ENCODE assay signal across 16 mouse cellular contexts in the genomic region with DNA sequence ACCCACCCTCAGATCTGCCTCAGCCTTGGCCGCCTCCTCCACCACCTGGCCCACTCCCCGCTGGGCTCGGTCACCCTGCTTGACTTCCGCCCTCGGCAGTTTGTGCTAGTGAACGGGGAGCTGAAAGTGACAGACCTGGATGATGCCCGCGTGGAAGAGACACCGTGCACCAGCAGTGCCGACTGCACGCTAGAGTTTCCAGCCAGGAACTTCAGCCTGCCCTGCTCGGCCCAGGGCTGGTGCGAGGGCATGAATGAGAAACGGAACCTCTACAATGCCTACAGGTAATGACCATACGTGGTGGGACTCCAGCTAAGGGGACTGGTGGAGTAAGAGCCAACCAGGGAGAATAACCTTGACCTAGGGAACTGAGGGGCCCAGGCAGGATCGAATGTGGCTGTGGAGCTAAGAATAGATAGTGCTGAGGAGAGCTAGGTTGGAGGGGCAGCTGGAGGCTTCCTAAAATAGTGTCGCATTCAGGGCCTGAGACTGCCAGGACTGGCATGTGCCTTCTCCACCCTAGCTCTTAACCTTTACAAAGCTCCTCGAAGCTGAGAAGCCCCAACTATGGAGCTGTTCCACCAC. TPM values are rescaled to one million over a fixed set of nuclear protein-coding genes. Genes with fewer than 3 reads are reported as not detected.
DNase-seq lines count a peak whose midpoint lies in the region; ATAC-seq lines count a peak whose summit lies in the region.
"Had no signal": no experiment of that assay in that cellular context is flagged by ENCODE, and none has a peak within 500 bp of the region (broad histone marks: within the 10 kb centered on the region; RNA-seq: fewer than 3 reads in every experiment).

No protein-coding gene starts in this region.

- peak overlapping the region; percentile 99 for H3K9ac ChIP-seq in heart, embryonic 14.5 days (ENCODE audit: low read length)
- no peak overlapping the region for H3K9ac ChIP-seq in limb, embryonic 11.5 days (ENCODE audit: low read length)
- H3K9ac ChIP-seq: forebrain, embryonic 15.5 days; midbrain, embryonic 13.5 days; neural tube, embryonic 13.5 days had no signal

- H3K4me3 ChIP-seq in heart, embryonic 14.5 days (ENCODE audit: control insufficient read depth in 1 of 2, insufficient read depth in 1 of 2, low read depth in 1 of 2, low read length in 2 of 2), result peak overlapping the region; percentile 10 to 21
- H3K4me3 ChIP-seq in limb, embryonic 11.5 days (ENCODE audit: low read depth, low read length), result no peak overlapping the region
- H3K4me3 ChIP-seq: forebrain, embryonic 15.5 days; midbrain, embryonic 13.5 days; neural tube, embryonic 13.5 days had no signal

- 45% methylated on average over 18 of the region's 18 CpGs for WGBS in heart, embryonic 14.5 days
- 73% methylated on average over 18 of the region's 18 CpGs for WGBS in limb, embryonic 11.5 days

- H3K36me3 ChIP-seq in heart, embryonic 14.5 days (ENCODE audit: control insufficient read depth, insufficient read depth, low read length), result peaks cover 66% of the 10 kb centered on the region
- H3K36me3 ChIP-seq in limb, embryonic 11.5 days (ENCODE audit: control insufficient read depth, insufficient read depth, low read length), result peaks cover 3% of the 10 kb centered on the region; the same call in 1 of the 2 replicates

- ATAC-seq in heart, embryonic 14.5 days (ENCODE audit: insufficient number of reproducible peaks, insufficient read depth, low FRiP score, low read depth), result peak; percentile 75
- ATAC-seq in limb, embryonic 11.5 days (ENCODE audit: insufficient number of reproducible peaks, low FRiP score, low TSS enrichment, low read depth), result no peak
- no peak for ATAC-seq in megakaryocyte progenitor cell, adult 5-6 weeks (replicated peaks; ENCODE audit: poor library complexity)
- ATAC-seq: forebrain, embryonic 15.5 days; midbrain, embryonic 13.5 days; Patski had no signal

- intact Hi-C loops in gastrocnemius, postnatal 14 days (cut with DNase I; ENCODE audit: low total_unique reads), result no loop called here
- intact Hi-C loops in left cerebral cortex, postnatal 4 days (cut with DNase I), result no loop called here

- no peaks in the 10 kb centered on the region for H3K9me3 ChIP-seq in heart, embryonic 14.5 days (ENCODE audit: control insufficient read depth, low read length)
- H3K9me3 ChIP-seq in limb, embryonic 11.5 days (ENCODE audit: control insufficient read depth, low read length), result no peaks in the 10 kb centered on the region
- H3K9me3 ChIP-seq: forebrain, embryonic 15.5 days; midbrain, embryonic 13.5 days; neural tube, embryonic 13.5 days had no signal

- H3K27ac ChIP-seq in heart, embryonic 14.5 days (replicated peaks in 1 of 2; ENCODE audit: control insufficient read depth in 1 of 2, insufficient read depth in 1 of 2, low read depth in 2 of 2, low read length in 2 of 2), result peak overlapping the region; percentile 98 to 99
- no peak overlapping the region; the same call in 1 of the 2 replicates for H3K27ac ChIP-seq in limb, embryonic 11.5 days (replicated peaks; ENCODE audit: low read depth, low read length)
- H3K27ac ChIP-seq: forebrain, embryonic 15.5 days; midbrain, embryonic 13.5 days; neural tube, embryonic 13.5 days had no signal

- DNase-seq in gastrocnemius, adult 18-20 months (ENCODE audit: low spot score), result peak; percentile 85
- DNase-seq in gastrocnemius, postnatal 4 days (ENCODE audit: low spot score in 2 of 2), result no peak
- peak; percentile 75 for DNase-seq in gastrocnemius, postnatal 14 days
- no peak for DNase-seq in limb, embryonic 11.5 days (ENCODE audit: low spot score)
- DNase-seq in left cerebral cortex, postnatal 4 days, result no peak
- no peak for DNase-seq in right cerebral cortex, postnatal 10 days (ENCODE audit: low spot score in 2 of 2)
- DNase-seq: cerebellum, adult 18-20 months; layer of hippocampus, postnatal 36 days; lung, postnatal 14 days; thymus, adult 2 months had no signal

- peak overlapping the region; percentile 95 for H3K4me2 ChIP-seq in heart, embryonic 14.5 days (ENCODE audit: low read length)
- peak overlapping the region; percentile 18; the same call in 1 of the 2 replicates for H3K4me2 ChIP-seq in limb, embryonic 11.5 days (ENCODE audit: low read depth, severe bottlenecking)
- H3K4me2 ChIP-seq: forebrain, embryonic 15.5 days; midbrain, embryonic 13.5 days; neural tube, embryonic 13.5 days had no signal

- H3K4me1 ChIP-seq in heart, embryonic 14.5 days (ENCODE audit: control insufficient read depth in 2 of 2, insufficient read depth in 2 of 2, low read length in 2 of 2), result peaks cover 42 to 64% of the 10 kb centered on the region in 2 experiments
- peaks cover 50% of the 10 kb centered on the region for H3K4me1 ChIP-seq in limb, embryonic 11.5 days (ENCODE audit: control insufficient read depth, insufficient read depth, low read length)

- no peaks in the 10 kb centered on the region for H3K27me3 ChIP-seq in heart, embryonic 14.5 days (ENCODE audit: control insufficient read depth, insufficient read depth, low read length)
- H3K27me3 ChIP-seq in limb, embryonic 11.5 days (ENCODE audit: control insufficient read depth, insufficient read depth, low read length), result peaks cover 72% of the 10 kb centered on the region
- H3K27me3 ChIP-seq: forebrain, embryonic 15.5 days; Patski had no signal

RNA-seq across cellular contexts. Expression of a gene that starts 6.0 kb away (rescaled TPM):
- total RNA-seq in gastrocnemius, adult 18-20 months (2021), result 100 to 1,000 TPM in 1 of 2 experiments, 10 to 100 TPM in 1; 78.1 to 111 TPM
- 10 to 100 TPM; 42.7 to 46.8 TPM for total RNA-seq in gastrocnemius, postnatal 4 days (2021)
- total RNA-seq in gastrocnemius, postnatal 14 days (2021), result 10 to 100 TPM; 56.6 to 62.4 TPM
- polyA plus RNA-seq in heart, embryonic 14.5 days (2014; fragmentation: Nextera tagmentation; extraction: Ambion mirVana), result 12.5 and 20.2 TPM in 2 replicates
- 21.8 and 22.6 TPM in 2 replicates for polyA plus RNA-seq in limb, embryonic 11.5 days (2014; fragmentation: Nextera tagmentation; extraction: Ambion mirVana)
- 0.24 and 0.52 TPM in 2 replicates for total RNA-seq in megakaryocyte progenitor cell, adult 5-6 weeks (2015)
- total RNA-seq in megakaryocyte progenitor cell, adult 5-6 weeks (2017), result 1.0 and 1.1 TPM in 2 replicates
- total RNA-seq in left cerebral cortex, postnatal 4 days (2021), result 10 to 100 TPM; 22.1 to 25.2 TPM

Comparison
In these comparisons a context has a peak if more than half of its experiments do, and no peak if none do; other contexts are left out.
1. DNase-seq: peak in gastrocnemius, adult 18-20 months (single experiment) and gastrocnemius, postnatal 14 days (single experiment); none in gastrocnemius, postnatal 4 days (0 of 2), limb, embryonic 11.5 days (single experiment), left cerebral cortex, postnatal 4 days (single experiment) and right cerebral cortex, postnatal 10 days (0 of 2).
2. RNA of a gene that starts 6.0 kb away (total RNA-seq): 78.1 to 111 TPM in gastrocnemius, adult 18-20 months, 56.6 to 62.4 TPM in gastrocnemius, postnatal 14 days, 42.7 to 46.8 TPM in gastrocnemius, postnatal 4 days and 22.1 to 25.2 TPM in left cerebral cortex, postnatal 4 days; 0.24 to 1.1 TPM in megakaryocyte progenitor cell, adult 5-6 weeks; every median in the first group is over 10 times any median in the second.